Mouse (Mus musculus): ENCODE data around the gene Olfr1174-ps.

Gene Olfr1174-ps

DNA sequence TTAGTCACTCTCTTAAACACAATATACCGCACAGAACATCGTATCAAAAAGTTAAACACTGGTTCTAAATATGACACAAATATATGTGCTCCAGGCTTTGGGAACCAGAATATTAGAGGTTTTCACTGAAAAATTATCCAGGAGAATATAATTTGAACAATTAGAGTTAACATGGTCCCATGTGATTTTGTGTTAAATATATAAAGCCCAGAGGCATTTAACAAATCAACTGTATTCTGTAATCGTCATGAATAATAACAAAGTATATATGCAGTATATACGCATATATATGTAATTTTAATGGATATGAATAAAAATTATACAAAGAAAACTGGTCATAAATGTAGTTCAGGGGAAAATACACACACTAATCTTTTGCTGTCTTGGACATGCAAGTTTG lies at the start of gene Olfr1174-ps:
Gene Olfr1174-ps (minus strand): TSS at position 101 of the 400 bp plus-strand sequence.
- DNase-seq (ENCODE audit: low read depth, low spot score), result no peak

DNA sequence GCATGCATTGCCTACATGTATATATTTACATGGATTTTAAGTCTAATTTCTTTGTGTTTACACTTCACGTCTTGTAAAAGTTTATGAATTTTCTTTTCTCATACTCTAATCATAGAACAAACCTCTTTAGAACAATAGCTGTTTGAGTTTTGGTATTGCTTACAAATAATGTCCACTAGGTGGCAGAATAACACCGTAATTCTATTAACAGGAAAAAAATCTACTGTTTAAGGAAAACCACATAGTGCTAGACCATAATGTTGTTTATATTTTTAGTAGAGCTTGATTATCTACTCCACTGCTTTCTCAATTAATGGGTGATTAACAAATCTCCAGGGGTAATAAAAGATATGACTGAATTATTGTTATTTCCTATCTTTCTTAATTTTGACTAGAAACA lies 41.4 kb upstream of the Olfr1174-ps start:
- peak; percentile 23 for DNase-seq (ENCODE audit: low read depth, low spot score)

GRCm38 (mm10) chr2:88346392-88346791 lies 31.5 kb upstream of the Olfr1174-ps start, which contains the start of gene Olfr1177-ps:
Gene Olfr1177-ps (minus strand): TSS chr2:88346492.
- DNase-seq (ENCODE audit: low read depth, low spot score), result no peak

GRCm38 (mm10) chr2:88336421-88336820 lies 21.5 kb upstream of the Olfr1174-ps start, which contains the start of gene Olfr1176:
Gene Olfr1176 (plus strand): TSS chr2:88336721.
- DNase-seq (ENCODE audit: low read depth, low spot score), result no peak

GRCm38 (mm10) chr2:88327115-88327514 lies 12.2 kb upstream of the Olfr1174-ps start, which contains the start of gene Olfr1175-ps:
Gene Olfr1175-ps (minus strand): TSS chr2:88327215.
- no peak for DNase-seq (ENCODE audit: low read depth, low spot score)

- no peak for DNase-seq (ENCODE audit: low read depth, low spot score)
Measured at GRCm38 (mm10) chr2:88279775-88280174, 35.2 kb downstream of the Olfr1174-ps start, which contains the start of gene Olfr1173. Gene Olfr1173 (minus strand): TSS chr2:88279875.
